Mouse (Mus musculus): ENCODE data around the gene St3gal2. TPM values are rescaled to one million over a fixed set of nuclear protein-coding genes. Genes with fewer than 3 reads are reported as not detected.
"Not testable (repeated sequence)": the region's sequence is repeated elsewhere in the genome, so short reads cannot be mapped to it uniquely, and the experiment has no call there.

St3gal2 gene
- total RNA-seq, 2 experiments from 2014 or later: 44.0 to 44.9 TPM

- DNase-seq (ENCODE audit: low spot score in 2 of 2): not testable (repeated sequence)
These were observed 9.9 kb upstream of the St3gal2 start for GRCm38 (mm10) chr8:110909850-110910249.

DNA sequence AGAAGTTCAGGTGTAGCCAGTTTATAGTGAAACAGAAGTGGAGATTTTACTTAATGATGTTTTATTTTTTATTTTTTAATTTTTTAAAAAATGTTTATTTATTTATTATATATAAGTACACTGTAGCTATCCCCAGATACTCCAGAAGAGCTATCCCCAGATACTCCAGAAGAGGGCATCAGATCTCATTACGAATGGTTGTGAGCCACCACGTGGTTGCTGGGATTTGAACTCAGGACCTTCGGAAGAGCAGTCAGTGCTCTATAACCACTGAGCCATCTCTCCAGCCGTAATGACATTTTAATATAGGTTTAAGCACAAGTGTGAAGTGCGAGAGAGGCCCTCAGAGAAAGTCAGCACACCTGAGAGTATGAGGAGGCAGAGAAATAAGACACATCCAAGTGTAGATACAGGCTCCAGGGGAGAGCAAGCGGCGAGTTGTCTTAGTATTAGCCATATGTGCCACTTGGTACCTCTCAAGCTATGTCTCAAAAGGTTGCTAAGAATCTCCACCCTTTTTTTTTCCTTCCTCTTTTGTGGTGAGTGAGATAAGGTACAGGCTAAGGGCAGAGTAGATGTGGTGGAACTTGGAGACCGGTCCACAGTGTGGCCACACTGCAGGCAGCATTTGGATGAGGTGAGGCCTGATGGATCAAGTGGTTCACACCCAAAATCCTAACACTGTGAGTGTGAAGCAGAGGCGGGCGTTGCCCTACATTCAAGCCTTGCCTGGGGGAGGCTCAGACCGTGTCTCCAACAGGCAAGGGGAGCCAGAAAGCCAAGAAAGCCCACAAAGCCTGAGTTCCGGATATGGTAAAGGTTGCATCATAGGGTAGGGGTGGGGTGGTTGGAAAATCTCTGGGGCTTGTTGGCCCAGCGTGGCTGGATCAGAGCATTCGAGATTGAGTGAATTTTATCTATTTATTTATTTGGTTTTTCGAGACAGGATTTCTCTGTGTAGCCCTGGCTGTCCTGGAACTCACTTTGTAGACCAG is 7.8 kb upstream of the St3gal2 start:
- DNase-seq (ENCODE audit: low spot score in 2 of 2): no peak

- DNase-seq (ENCODE audit: low spot score in 2 of 2): no peak
These were observed 2.3 kb upstream of the St3gal2 start for GRCm38 (mm10) chr8:110917415-110917814.

DNA sequence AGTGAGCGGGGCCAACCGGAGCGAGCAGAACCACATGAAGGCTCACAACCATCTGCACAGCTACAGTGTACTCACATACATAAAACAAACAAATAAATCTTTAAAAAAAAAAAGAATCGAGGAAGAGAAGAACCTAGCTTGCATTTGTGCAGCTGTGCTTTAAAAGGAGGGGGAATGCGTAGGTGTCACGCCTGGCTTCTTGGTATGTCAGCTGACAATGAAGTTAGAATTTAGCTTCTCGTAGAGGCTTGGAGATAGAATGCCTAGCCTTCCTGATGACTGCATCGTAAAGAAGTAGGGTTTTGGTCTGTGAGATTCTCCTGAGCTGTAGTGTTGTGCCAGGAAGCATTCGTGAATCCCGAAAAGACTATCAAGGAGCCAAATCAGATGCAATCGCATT is 1.7 kb upstream of the St3gal2 start:
- DNase-seq (ENCODE audit: low spot score in 2 of 2): no peak

DNA sequence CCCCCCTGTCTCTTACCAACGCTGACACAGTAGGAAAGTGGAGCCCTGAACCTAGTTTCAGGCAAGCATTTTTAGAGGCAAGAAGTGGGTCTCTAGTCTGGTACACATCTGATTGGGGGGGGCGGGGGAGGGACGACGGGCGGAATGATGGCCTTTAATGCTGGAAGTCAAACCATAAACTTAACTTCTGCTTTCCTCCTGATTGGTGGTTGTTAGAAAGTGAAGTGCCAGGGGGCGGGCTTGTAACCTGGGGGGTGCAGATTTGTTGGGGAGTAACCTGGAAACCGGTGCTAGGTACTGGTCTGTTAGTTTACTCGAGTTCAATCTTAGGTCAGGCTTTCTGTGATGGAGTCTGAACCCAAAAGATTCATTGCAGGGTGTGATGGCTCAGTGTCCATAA is 1.3 kb upstream of the St3gal2 start:
- DNase-seq (ENCODE audit: low spot score in 2 of 2): no peak

- DNase-seq (ENCODE audit: low spot score in 2 of 2): peak; percentile 26 to 61
These were observed 480 bp downstream of the St3gal2 start for GRCm38 (mm10) chr8:110920032-110920772.

DNA sequence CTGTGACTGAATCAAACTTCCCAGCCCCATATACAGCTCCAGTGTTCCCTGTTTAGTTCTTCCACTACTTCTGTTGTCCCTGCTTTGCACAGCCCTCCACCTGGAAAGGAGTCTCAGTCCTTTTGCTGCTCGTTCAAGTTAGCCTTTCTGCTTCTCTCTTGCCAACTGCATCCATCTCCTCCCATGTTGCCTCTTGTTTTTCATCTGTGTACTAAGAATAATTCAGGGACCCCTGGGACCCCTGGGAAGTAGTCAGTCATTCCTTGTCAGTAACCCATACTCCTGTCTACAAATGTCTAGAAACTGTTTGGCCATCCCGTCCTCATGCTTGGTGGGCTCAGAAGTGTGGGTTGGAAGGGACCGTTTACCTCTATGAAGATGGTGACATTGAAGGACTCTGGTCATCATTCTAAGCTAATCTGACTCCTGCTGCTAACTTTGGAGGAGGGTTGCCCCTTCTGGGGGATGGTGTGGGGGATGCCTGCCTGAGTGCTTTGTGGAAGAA is 1.1 kb downstream of the St3gal2 start:
- no peak for DNase-seq (ENCODE audit: low spot score in 2 of 2)

GRCm38 (mm10) chr8:110921492-110922230 is 1.9 kb downstream of the St3gal2 start:
- DNase-seq (ENCODE audit: low spot score in 2 of 2): peak; percentile 23 to 65

GRCm38 (mm10) chr8:110925691-110926140 is 6.0 kb downstream of the St3gal2 start:
- no peak for DNase-seq (ENCODE audit: low spot score in 2 of 2)

DNA sequence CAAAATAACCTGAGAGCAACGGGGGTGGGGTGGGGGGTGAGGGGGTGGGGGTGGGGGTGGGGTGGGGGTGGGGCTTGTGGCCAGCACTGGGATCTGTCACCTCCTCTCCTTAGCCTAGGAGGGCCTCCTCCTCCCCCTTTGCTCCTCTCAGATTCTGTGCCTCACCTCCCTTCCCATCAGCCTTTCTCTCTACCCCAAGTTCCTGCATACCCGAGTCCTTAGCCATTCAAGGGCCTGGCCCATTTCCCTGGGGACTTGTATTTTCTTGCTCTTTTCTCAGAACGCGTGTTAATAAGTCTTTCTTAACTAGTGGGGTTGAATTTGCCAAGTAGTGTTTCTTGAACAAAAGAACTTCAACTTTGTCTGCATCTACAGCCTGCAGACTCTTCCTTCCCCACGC is 7.0 kb downstream of the St3gal2 start:
- DNase-seq (ENCODE audit: low spot score in 2 of 2): no peak

- DNase-seq (ENCODE audit: low spot score in 2 of 2): no peak
These were observed 8.7 kb downstream of the St3gal2 start for GRCm38 (mm10) chr8:110928435-110928834.

DNA sequence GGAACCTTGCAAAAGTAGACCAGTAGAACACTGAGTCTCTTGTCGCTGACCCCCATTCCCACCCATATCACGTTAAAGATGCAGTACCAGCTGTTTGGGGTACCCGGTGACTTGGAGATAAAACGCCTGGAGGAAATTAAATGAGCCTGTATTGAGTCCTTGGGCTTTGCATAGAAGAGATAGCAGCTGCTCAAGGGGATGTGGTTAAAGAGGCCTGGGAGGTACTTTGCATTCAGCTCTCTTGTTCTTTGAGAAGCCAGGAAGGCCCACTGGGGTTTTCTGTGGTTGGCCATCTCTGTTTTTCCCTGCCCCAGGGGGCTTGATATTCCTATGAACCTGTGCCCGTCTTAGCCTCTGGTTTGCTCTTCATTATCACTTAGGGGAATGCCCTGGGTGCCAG is 9.3 kb downstream of the St3gal2 start:
- no peak for DNase-seq (ENCODE audit: low spot score in 2 of 2)

DNA sequence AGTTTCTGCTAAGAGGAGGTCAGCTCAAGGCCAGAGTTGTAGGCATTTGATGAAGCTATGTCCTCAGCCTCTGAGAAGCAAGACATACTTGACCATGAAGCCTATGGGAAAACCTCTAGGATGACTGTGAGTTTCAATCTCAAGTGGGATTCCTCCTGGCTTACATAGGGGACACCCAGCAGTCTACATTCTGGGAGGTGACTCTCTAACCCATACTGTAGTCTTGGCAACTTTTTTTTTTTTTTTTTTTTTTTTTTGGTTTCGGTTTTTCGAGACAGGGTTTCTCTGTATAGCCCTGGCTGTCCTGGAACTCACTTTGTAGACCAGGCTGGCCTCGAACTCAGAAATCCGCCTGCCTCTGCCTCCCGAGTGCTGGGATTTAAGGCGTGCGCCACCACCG is 9.9 kb downstream of the St3gal2 start:
- not testable (repeated sequence) for DNase-seq (ENCODE audit: low spot score in 2 of 2)

GRCm38 (mm10) chr8:110931176-110931939 is 11.6 kb downstream of the St3gal2 start:
- peak; percentile 63 to 80 for DNase-seq (ENCODE audit: low spot score in 2 of 2)

- no peak for DNase-seq (ENCODE audit: low spot score in 2 of 2)
These were observed 12.7 kb downstream of the St3gal2 start for GRCm38 (mm10) chr8:110932444-110932843.

DNA sequence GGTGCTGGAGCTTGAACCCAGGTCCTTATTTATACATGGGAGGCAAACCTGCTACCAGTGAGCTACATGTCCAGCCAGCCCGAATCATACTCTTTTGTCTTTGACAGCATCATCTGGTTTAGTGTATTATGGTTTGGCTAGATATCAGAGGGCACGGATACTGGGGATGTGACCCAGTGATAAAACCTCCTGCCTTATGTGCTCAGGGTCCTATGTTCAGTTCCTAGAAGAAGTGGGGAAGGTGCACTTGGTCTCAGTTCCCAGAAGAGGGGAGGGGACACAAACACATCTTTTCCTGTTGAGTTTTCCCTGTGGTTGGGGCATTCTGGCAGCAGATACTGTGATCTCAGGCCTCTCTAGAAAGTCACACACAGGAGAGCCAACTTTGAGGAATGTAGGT is 13.6 kb downstream of the St3gal2 start:
- DNase-seq (ENCODE audit: low spot score in 2 of 2): no peak

DNA sequence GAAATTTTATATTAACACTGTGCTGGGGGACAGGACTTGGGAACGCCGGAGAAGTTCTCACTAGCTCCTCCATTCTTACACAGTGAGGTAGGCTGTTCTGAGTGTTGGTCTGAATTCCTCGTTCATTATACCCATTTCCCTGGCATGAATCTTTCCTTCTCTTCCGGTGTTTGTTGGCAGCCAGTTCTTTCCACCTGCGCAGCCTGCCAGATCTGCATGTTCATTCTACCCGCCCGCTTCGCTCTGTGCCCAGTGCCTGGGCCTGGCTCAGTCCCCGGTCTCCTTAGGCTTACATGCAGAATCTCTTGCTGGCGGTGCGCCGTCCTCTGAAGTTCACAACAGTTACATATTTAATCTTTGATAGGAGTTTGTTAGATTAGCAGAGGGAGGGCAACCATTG is 16.5 kb downstream of the St3gal2 start:
- no peak for DNase-seq (ENCODE audit: low spot score in 2 of 2)

DNA sequence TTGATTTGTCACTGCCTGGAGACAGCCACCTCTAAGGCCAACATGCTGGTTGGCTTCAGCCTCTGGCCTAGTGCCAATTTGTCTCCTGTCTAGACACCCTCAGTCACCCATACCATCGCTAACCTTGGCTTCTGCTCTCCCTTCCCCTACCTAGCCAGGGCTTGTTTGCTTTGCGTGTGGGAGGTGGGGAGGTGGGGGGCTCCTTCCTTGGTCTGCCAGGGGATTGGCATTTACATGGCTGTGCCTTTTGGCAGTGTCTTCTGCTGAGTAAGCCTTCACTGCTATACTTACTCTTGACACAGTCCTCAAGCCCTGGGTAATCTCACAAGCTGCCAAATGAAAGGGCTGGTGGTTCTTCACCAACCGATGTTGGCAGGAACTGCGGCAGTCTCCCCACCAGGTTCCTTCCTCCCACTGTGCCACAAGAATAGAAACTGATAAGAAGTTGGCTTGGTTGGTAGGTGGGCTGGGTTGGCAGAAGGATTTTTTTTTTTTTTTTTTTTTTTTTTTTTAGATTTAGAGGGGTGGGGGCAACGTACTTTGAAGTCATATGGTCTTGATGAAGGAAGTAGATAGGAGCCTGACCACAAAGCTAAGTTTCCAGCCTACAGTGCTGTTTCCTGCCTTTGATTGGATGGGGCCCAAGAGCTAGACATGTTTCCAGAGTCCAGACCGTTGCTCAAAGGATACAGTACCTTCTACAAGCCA is 19.3 kb downstream of the St3gal2 start:
- peak in 1 of 2 experiments; percentile 33 for DNase-seq (ENCODE audit: low spot score in 2 of 2)

- no peak for DNase-seq (ENCODE audit: low spot score in 2 of 2)
These were observed 21.1 kb downstream of the St3gal2 start for GRCm38 (mm10) chr8:110940682-110941452.
